Mouse (Mus musculus): ENCODE results near the gene Mettl11b. TPM values are rescaled to one million over a fixed set of nuclear protein-coding genes. Genes with fewer than 3 reads are reported as not detected.
A peak's percentile ranks its signal among the peaks of the same experiment; 100 is the strongest.

Gene Mettl11b
- polyA plus RNA-seq, 1 experiment, result not detected

GRCm38 (mm10) chr1:163699702-163700101, 25.3 kb downstream of the Mettl11b start:
- TF ChIP-seq CTCF (IDR thresholded peaks at IDR 0.05; ENCODE audit: borderline replicate concordance, insufficient read depth, low read length), result no peak
- no peak for TF ChIP-seq POLR2A (IDR thresholded peaks at IDR 0.05; ENCODE audit: low read depth, low read length)
- H3K27ac ChIP-seq (ENCODE audit: insufficient read depth, low read length), result no peak overlapping the region
- H3K4me1 ChIP-seq (ENCODE audit: control insufficient read depth, insufficient read depth, low read length), result peaks cover 4% of the 10 kb centered on the region
- no peak overlapping the region for H3K4me3 ChIP-seq (ENCODE audit: insufficient read depth, low read length)

GRCm38 (mm10) chr1:163691860-163692259, 33.2 kb downstream of the Mettl11b start:
- no peak overlapping the region for H3K4me3 ChIP-seq (ENCODE audit: insufficient read depth, low read length)
- no peak for TF ChIP-seq POLR2A (IDR thresholded peaks at IDR 0.05; ENCODE audit: low read depth, low read length)
- no peak for TF ChIP-seq CTCF (IDR thresholded peaks at IDR 0.05; ENCODE audit: borderline replicate concordance, insufficient read depth, low read length)
- H3K27ac ChIP-seq (ENCODE audit: insufficient read depth, low read length), result 0 out of 2 replicates have a peak overlapping the region, but pooled peaks have one; percentile 34

GRCm38 (mm10) chr1:163682935-163683430, 42.0 kb downstream of the Mettl11b start:
- 0 out of 2 replicates have a peak, but pooled peaks cover 3% of the 10 kb centered on the region for H3K4me1 ChIP-seq (ENCODE audit: control insufficient read depth, insufficient read depth, low read length)
- H3K27ac ChIP-seq (ENCODE audit: insufficient read depth, low read length), result peak overlapping the region; percentile 37; the same call in 1 of the 2 replicates
- no peak for TF ChIP-seq CTCF (IDR thresholded peaks at IDR 0.05; ENCODE audit: borderline replicate concordance, insufficient read depth, low read length)
- H3K4me3 ChIP-seq (ENCODE audit: insufficient read depth, low read length), result no peak overlapping the region

More at GRCm38 (mm10) chr1:163691860-163692259, 33.2 kb downstream of the Mettl11b start:
- no peaks in the 10 kb centered on the region for H3K4me1 ChIP-seq (ENCODE audit: control insufficient read depth, insufficient read depth, low read length)

- H3K27ac ChIP-seq (ENCODE audit: insufficient read depth, low read length), result peak overlapping the region; percentile 37
- 0 out of 2 replicates have a peak, but pooled peaks cover 3% of the 10 kb centered on the region for H3K4me1 ChIP-seq (ENCODE audit: control insufficient read depth, insufficient read depth, low read length)
- no peak overlapping the region for H3K4me3 ChIP-seq (ENCODE audit: insufficient read depth, low read length)
- TF ChIP-seq POLR2A (IDR thresholded peaks at IDR 0.05; ENCODE audit: low read depth, low read length), result no peak
- TF ChIP-seq CTCF (IDR thresholded peaks at IDR 0.05; ENCODE audit: borderline replicate concordance, insufficient read depth, low read length), result no peak
Observed at GRCm38 (mm10) chr1:163682127-163682526, 42.9 kb downstream of the Mettl11b start.

- H3K4me1 ChIP-seq (ENCODE audit: control insufficient read depth, insufficient read depth, low read length), result 0 out of 2 replicates have a peak, but pooled peaks cover 3% of the 10 kb centered on the region
- H3K4me3 ChIP-seq (ENCODE audit: insufficient read depth, low read length), result no peak overlapping the region
- TF ChIP-seq POLR2A (IDR thresholded peaks at IDR 0.05; ENCODE audit: low read depth, low read length), result no peak
- TF ChIP-seq CTCF (IDR thresholded peaks at IDR 0.05; ENCODE audit: borderline replicate concordance, insufficient read depth, low read length), result no peak
- H3K27ac ChIP-seq (ENCODE audit: insufficient read depth, low read length), result no peak overlapping the region
Observed at GRCm38 (mm10) chr1:163672866-163673265, 52.2 kb downstream of the Mettl11b start.

GRCm38 (mm10) chr1:163671326-163671725, 53.7 kb downstream of the Mettl11b start:
- Histone ChIP-seq H3K27ac (ENCODE audit: insufficient read depth, low read length) (no peak overlapping the region), H3K4me3 (ENCODE audit: insufficient read depth, low read length) (no peak overlapping the region), H3K4me1 (ENCODE audit: control insufficient read depth, insufficient read depth, low read length) (0 out of 2 replicates have a peak, but pooled peaks cover 3% of the 10 kb centered on the region)
- TF ChIP-seq POLR2A (IDR thresholded peaks at IDR 0.05; ENCODE audit: low read depth, low read length) (no peak), CTCF (IDR thresholded peaks at IDR 0.05; ENCODE audit: borderline replicate concordance, insufficient read depth, low read length) (no peak)

- 0 out of 2 replicates have a peak, but pooled peaks cover 3% of the 10 kb centered on the region for H3K4me1 ChIP-seq (ENCODE audit: control insufficient read depth, insufficient read depth, low read length)
- TF ChIP-seq POLR2A (IDR thresholded peaks at IDR 0.05; ENCODE audit: low read depth, low read length) (no peak), CTCF (IDR thresholded peaks at IDR 0.05; ENCODE audit: borderline replicate concordance, insufficient read depth, low read length) (no peak)
- H3K27ac ChIP-seq (ENCODE audit: insufficient read depth, low read length), result peak overlapping the region; percentile 58
- H3K4me3 ChIP-seq (ENCODE audit: insufficient read depth, low read length), result no peak overlapping the region
Observed at GRCm38 (mm10) chr1:163670702-163671101, 54.3 kb downstream of the Mettl11b start.

- Histone ChIP-seq H3K4me1 (ENCODE audit: control insufficient read depth, insufficient read depth, low read length) (0 out of 2 replicates have a peak, but pooled peaks cover 3% of the 10 kb centered on the region), H3K27ac (ENCODE audit: insufficient read depth, low read length) (peak overlapping the region; percentile 58; the same call in 1 of the 2 replicates), H3K4me3 (ENCODE audit: insufficient read depth, low read length) (no peak overlapping the region)
- TF ChIP-seq POLR2A (IDR thresholded peaks at IDR 0.05; ENCODE audit: low read depth, low read length), result no peak
- no peak for TF ChIP-seq CTCF (IDR thresholded peaks at IDR 0.05; ENCODE audit: borderline replicate concordance, insufficient read depth, low read length)
Observed at GRCm38 (mm10) chr1:163669936-163670335, 55.1 kb downstream of the Mettl11b start.

GRCm38 (mm10) chr1:163662416-163662815, 62.6 kb downstream of the Mettl11b start:
- TF ChIP-seq CTCF (IDR thresholded peaks at IDR 0.05; ENCODE audit: borderline replicate concordance, insufficient read depth, low read length) (no peak), POLR2A (IDR thresholded peaks at IDR 0.05; ENCODE audit: low read depth, low read length) (no peak)
- no peak overlapping the region for H3K27ac ChIP-seq (ENCODE audit: insufficient read depth, low read length)
- no peaks in the 10 kb centered on the region for H3K4me1 ChIP-seq (ENCODE audit: control insufficient read depth, insufficient read depth, low read length)
- no peak overlapping the region for H3K4me3 ChIP-seq (ENCODE audit: insufficient read depth, low read length)

GRCm38 (mm10) chr1:163658535-163658928, 66.5 kb downstream of the Mettl11b start:
- no peak overlapping the region for H3K4me3 ChIP-seq (ENCODE audit: insufficient read depth, low read length)
- peaks cover 13% of the 10 kb centered on the region for H3K4me1 ChIP-seq (ENCODE audit: control insufficient read depth, insufficient read depth, low read length)
- TF ChIP-seq CTCF (IDR thresholded peaks at IDR 0.05; ENCODE audit: borderline replicate concordance, insufficient read depth, low read length) (no peak), POLR2A (IDR thresholded peaks at IDR 0.05; ENCODE audit: low read depth, low read length) (no peak)
- H3K27ac ChIP-seq (ENCODE audit: insufficient read depth, low read length), result no peak overlapping the region

Measured in embryonic fibroblast, embryonic 13.5 days (primary cell).